Mouse (Mus musculus): ENCODE measurements around the gene 2010300C02Rik. TPM values are rescaled to one million over a fixed set of nuclear protein-coding genes. Genes with fewer than 3 reads are reported as not detected.

The 2010300C02Rik gene
- polyA plus RNA-seq, 1 experiment from 2014 or later, result 3.2 TPM

GRCm38 (mm10) chr1:37565396-37565795, 154.5 kb downstream of the 2010300C02Rik start:
- no peaks in the 10 kb centered on the region for H3K36me3 ChIP-seq
- no peak overlapping the region for H3K9ac ChIP-seq
- H3K27me3 ChIP-seq, result no peaks in the 10 kb centered on the region; the same call in 1 of the 2 replicates
- no peak overlapping the region for H3K4me2 ChIP-seq
- H3K4me1 ChIP-seq (replicated peaks), result no peaks in the 10 kb centered on the region
- no peak overlapping the region for H3K4me3 ChIP-seq
- 58% methylated on average over 6 of the region's 6 CpGs for WGBS
- H3K9me3 ChIP-seq (replicated peaks), result no peaks in the 10 kb centered on the region
- no peak overlapping the region for H3K27ac ChIP-seq
- no peak for ATAC-seq (replicated peaks; ENCODE audit: insufficient number of reproducible peaks, insufficient read depth, low FRiP score, low read depth)

GRCm38 (mm10) chr1:37561955-37562354, 157.9 kb downstream of the 2010300C02Rik start:
- H3K27ac ChIP-seq, result no peak overlapping the region
- ATAC-seq (replicated peaks; ENCODE audit: insufficient number of reproducible peaks, insufficient read depth, low FRiP score, low read depth), result no peak
- WGBS, result 75% methylated on average over 3 of the region's 3 CpGs
- no peaks in the 10 kb centered on the region for H3K9me3 ChIP-seq (replicated peaks)
- no peak overlapping the region for H3K4me2 ChIP-seq
- H3K4me3 ChIP-seq, result no peak overlapping the region
- no peaks in the 10 kb centered on the region for H3K4me1 ChIP-seq (replicated peaks)
- H3K27me3 ChIP-seq, result no peaks in the 10 kb centered on the region
- H3K36me3 ChIP-seq, result no peaks in the 10 kb centered on the region
- H3K9ac ChIP-seq, result no peak overlapping the region

Other genes with a start within 250 kb of the 2010300C02Rik start
- 3.8 and 4.7 TPM in 2 replicates for gene Mgat4a, start 179.1 kb downstream of the 2010300C02Rik start, polyA plus RNA-seq (2015; fragmentation: Nextera tagmentation; extraction: Ambion mirVana)
- gene Tsga10, start 146.3 kb upstream of the 2010300C02Rik start, polyA plus RNA-seq (2015; fragmentation: Nextera tagmentation; extraction: Ambion mirVana), result 4.1 and 4.8 TPM in 2 replicates
- 8.0 and 8.1 TPM in 2 replicates for gene Lipt1, start 151.7 kb upstream of the 2010300C02Rik start, polyA plus RNA-seq (2015; fragmentation: Nextera tagmentation; extraction: Ambion mirVana)
- 9.1 and 12.5 TPM in 2 replicates for gene Mitd1, start 170.3 kb upstream of the 2010300C02Rik start, polyA plus RNA-seq (2015; fragmentation: Nextera tagmentation; extraction: Ambion mirVana)
- 239 and 276 TPM in 2 replicates for gene Mrpl30, start 170.4 kb upstream of the 2010300C02Rik start, polyA plus RNA-seq (2015; fragmentation: Nextera tagmentation; extraction: Ambion mirVana)
- not detected in 2 replicates for gene Lyg2, start 196.4 kb upstream of the 2010300C02Rik start, polyA plus RNA-seq (2015; fragmentation: Nextera tagmentation; extraction: Ambion mirVana)
- not detected in 2 replicates for gene Lyg1, start 237.7 kb upstream of the 2010300C02Rik start, polyA plus RNA-seq (2015; fragmentation: Nextera tagmentation; extraction: Ambion mirVana)

Data from heart, embryonic 15.5 days (tissue).